Mouse (Mus musculus) left cerebral cortex, postnatal 36 days (tissue): ENCODE data around the gene Cdk17. TPM values are rescaled to one million over a fixed set of nuclear protein-coding genes. Genes with fewer than 3 reads are reported as not detected.
"Not testable (repeated sequence)": the region's sequence is repeated elsewhere in the genome, so short reads cannot be mapped to it uniquely, and the experiment has no call there.

Experiments used
- DNase-seq, 2 experiments: peaks; one replicate each; pipeline ENCODE4 v3.0.0; 2021 to 2022; ENCODE audit warnings: low spot score in 2 of 2, mixed read lengths in 1 of 2
- intact Hi-C: fragments of 180-260 bp; cut with DNase I; formaldehyde crosslinking; loops from one replicate; pipeline ENCODE4 v1.15.1; 2025
- total RNA-seq, 2 experiments: library from RNA; stranded (reverse); gene quantifications; 2 replicates each; pipeline ENCODE4 v1.2.3; 2021

Gene Cdk17
- total RNA-seq, 2 experiments from 2014 or later = 234 to 248 TPM

- intact Hi-C loops = no loop called here
Observed at GRCm38 (mm10) chr10:93140778-93141177, 19.9 kb upstream of the Cdk17 start.

GRCm38 (mm10) chr10:93142600-93143284 lies 17.9 kb upstream of the Cdk17 start:
- intact Hi-C loops = no loop called here
- no peak for DNase-seq

More at GRCm38 (mm10) chr10:93140778-93141177, 19.9 kb upstream of the Cdk17 start:
- DNase-seq = no peak

GRCm38 (mm10) chr10:93143285-93143985 lies 17.2 kb upstream of the Cdk17 start:
- intact Hi-C loops = no loop called here
- DNase-seq = no peak

GRCm38 (mm10) chr10:93143986-93144314 lies 16.7 kb upstream of the Cdk17 start:
- no peak for DNase-seq
- intact Hi-C loops = no loop called here

GRCm38 (mm10) chr10:93144579-93144978 lies 16.1 kb upstream of the Cdk17 start:
- intact Hi-C loops = no loop called here
- DNase-seq = no peak

- intact Hi-C loops = no loop called here
- DNase-seq = peak in 1 of 2 experiments; percentile 40
Observed at GRCm38 (mm10) chr10:93145088-93145487, 15.6 kb upstream of the Cdk17 start.

GRCm38 (mm10) chr10:93146601-93147000 lies 14.1 kb upstream of the Cdk17 start:
- intact Hi-C loops = no loop called here
- DNase-seq = no peak

- intact Hi-C loops = no loop called here
- no peak for DNase-seq
Observed at GRCm38 (mm10) chr10:93147691-93148090, 13.0 kb upstream of the Cdk17 start.

- intact Hi-C loops = no loop called here
- no peak for DNase-seq
Observed at GRCm38 (mm10) chr10:93149597-93149996, 11.1 kb upstream of the Cdk17 start.

- DNase-seq = no peak
- intact Hi-C loops = no loop called here
Observed at GRCm38 (mm10) chr10:93151775-93152174, 8.9 kb upstream of the Cdk17 start.

GRCm38 (mm10) chr10:93152698-93153097 lies 8.0 kb upstream of the Cdk17 start:
- intact Hi-C loops = no loop called here
- DNase-seq = no peak

- DNase-seq, intact Hi-C loops: not testable (repeated sequence)
Observed at GRCm38 (mm10) chr10:93153404-93153803, 7.3 kb upstream of the Cdk17 start.

- intact Hi-C loops = loop anchor here (2.0 to 10.0 kb wide), 5 partner anchors 75 to 272 kb away; partner anchors contain the start of gene Cfap54
- DNase-seq = no peak
Observed at GRCm38 (mm10) chr10:93159651-93160496, 801 bp upstream of the Cdk17 start.

- DNase-seq = peak in 1 of 2 experiments; percentile 86
- intact Hi-C loops = loop anchor here (2.0 to 10.0 kb wide), 5 partner anchors 76 to 272 kb away; partner anchors contain the start of gene Cfap54
Observed at GRCm38 (mm10) chr10:93160497-93160806, 223 bp upstream of the Cdk17 start.

GRCm38 (mm10) chr10:93161511-93162275 lies 1.0 kb downstream of the Cdk17 start:
- DNase-seq = peak in 1 of 2 experiments; percentile 60
- intact Hi-C loops = loop anchor here (1.0 to 10.0 kb wide), 6 partner anchors 77 to 292 kb away; partner anchors contain the start of genes Cfap54 and Lta4h

- DNase-seq = no peak
- intact Hi-C loops = loop anchor here (5.0 to 10.0 kb wide), 4 partner anchors 78 to 270 kb away; partner anchors contain the start of gene Cfap54
Observed at GRCm38 (mm10) chr10:93162276-93162971, 1.7 kb downstream of the Cdk17 start.

- DNase-seq = no peak
- intact Hi-C loops = loop anchor here (5.0 to 10.0 kb wide), 4 partner anchors 78 to 269 kb away; partner anchors contain the start of gene Cfap54
Observed at GRCm38 (mm10) chr10:93162972-93163660, 2.4 kb downstream of the Cdk17 start.
